Mouse (Mus musculus): ENCODE results near the gene Edem3. TPM values are rescaled to one million over a fixed set of nuclear protein-coding genes. Genes with fewer than 3 reads are reported as not detected.
A peak's percentile ranks its signal among the peaks of the same experiment; 100 is the strongest.
"Not testable (repeated sequence)": the region's sequence is repeated elsewhere in the genome, so short reads cannot be mapped to it uniquely, and the experiment has no call there.

The Edem3 gene
- polyA plus RNA-seq, 1 experiment, result 0.64 TPM

DNA sequence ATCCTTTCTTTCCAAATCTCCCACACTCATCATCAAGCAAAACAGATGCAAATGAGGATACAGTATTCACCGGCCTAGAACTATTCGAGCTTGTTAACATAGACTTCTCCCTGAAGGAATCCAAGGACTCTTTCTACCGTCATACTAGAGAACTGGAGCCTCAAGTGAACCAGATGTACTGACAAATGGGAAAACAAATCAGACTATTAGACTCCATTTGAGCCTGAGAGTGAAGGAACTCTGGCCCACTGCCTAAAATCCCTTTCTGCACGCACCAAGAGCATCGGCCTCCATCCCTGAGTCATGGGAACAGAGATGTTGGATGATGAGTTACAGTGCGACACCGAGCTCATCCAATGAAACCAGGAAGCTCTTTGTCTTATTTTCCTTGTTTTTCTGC is 69.9 kb downstream of the Edem3 start:
- H3K36me3 ChIP-seq (replicated peaks; ENCODE audit: low read length), result peaks cover 5% of the 10 kb centered on the region
- H3K27me3 ChIP-seq (replicated peaks), result no peaks in the 10 kb centered on the region
- peaks cover 3% of the 10 kb centered on the region; the same call in 1 of the 2 replicates for H3K9me3 ChIP-seq
- H3K4me3 ChIP-seq (replicated peaks), result no peak overlapping the region
- no peak for TF ChIP-seq GATA1 (IDR thresholded peaks at IDR 0.05; ENCODE audit: borderline replicate concordance, low read length)
- TF ChIP-seq FLI1 (IDR thresholded peaks at IDR 0.05; ENCODE audit: low read length), result no peak
- no peaks in the 10 kb centered on the region for H3K4me1 ChIP-seq

DNA sequence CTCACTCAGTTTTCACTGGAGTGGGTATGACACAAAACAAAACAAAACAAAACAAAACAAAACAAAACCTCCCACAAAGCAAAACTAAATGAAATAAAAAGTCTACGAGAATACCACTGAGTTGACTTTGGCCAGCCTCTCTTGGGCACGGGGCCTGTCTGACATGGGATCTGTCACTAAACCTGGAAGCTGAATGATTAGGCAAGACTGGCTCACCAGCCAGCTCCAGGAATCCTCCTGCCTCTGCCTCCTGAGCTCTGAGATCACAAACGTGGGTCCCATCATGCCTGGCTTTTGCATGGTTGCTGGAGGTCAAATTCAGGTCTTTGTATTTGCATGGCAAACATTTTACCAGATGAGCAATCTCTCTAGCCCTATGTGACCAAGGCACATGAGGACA is 76.6 kb downstream of the Edem3 start:
- Histone ChIP-seq H3K4me1 (no peaks in the 10 kb centered on the region), H3K27me3 (replicated peaks) (no peaks in the 10 kb centered on the region), H3K4me3 (replicated peaks) (no peak overlapping the region), H3K9me3 (peaks cover 3% of the 10 kb centered on the region; the same call in 1 of the 2 replicates), H3K36me3 (replicated peaks; ENCODE audit: low read length) (no peaks in the 10 kb centered on the region)
- no peak for TF ChIP-seq GATA1 (IDR thresholded peaks at IDR 0.05; ENCODE audit: borderline replicate concordance, low read length)
- no peak for TF ChIP-seq FLI1 (IDR thresholded peaks at IDR 0.05; ENCODE audit: low read length)

DNA sequence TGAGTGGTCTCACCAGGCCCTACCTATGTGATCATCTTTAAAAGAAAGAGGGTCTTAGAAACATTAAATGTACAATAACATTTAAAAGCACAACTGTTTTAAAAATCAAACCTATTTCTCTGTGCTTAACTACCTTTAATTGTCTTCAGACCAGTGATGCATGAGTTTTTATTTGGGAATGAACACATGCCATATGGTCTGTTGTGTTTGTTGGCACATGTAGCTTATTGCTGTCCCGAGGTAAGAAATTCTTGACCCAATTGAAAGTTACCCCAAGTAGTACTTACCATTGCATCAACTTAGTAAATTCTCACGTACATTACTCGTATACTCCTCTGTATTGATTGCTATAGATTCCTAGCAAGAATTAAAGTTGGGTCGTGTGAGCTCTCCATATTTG is 80.1 kb downstream of the Edem3 start:
- TF ChIP-seq GATA1 (IDR thresholded peaks at IDR 0.05; ENCODE audit: borderline replicate concordance, low read length), result no peak
- TF ChIP-seq FLI1 (IDR thresholded peaks at IDR 0.05; ENCODE audit: low read length), result no peak
- H3K9me3 ChIP-seq, result peaks cover 5% of the 10 kb centered on the region
- H3K36me3 ChIP-seq (replicated peaks; ENCODE audit: low read length), result no peaks in the 10 kb centered on the region
- H3K4me3 ChIP-seq (replicated peaks), result no peak overlapping the region
- H3K4me1 ChIP-seq, result no peaks in the 10 kb centered on the region
- H3K27me3 ChIP-seq (replicated peaks), result no peaks in the 10 kb centered on the region

DNA sequence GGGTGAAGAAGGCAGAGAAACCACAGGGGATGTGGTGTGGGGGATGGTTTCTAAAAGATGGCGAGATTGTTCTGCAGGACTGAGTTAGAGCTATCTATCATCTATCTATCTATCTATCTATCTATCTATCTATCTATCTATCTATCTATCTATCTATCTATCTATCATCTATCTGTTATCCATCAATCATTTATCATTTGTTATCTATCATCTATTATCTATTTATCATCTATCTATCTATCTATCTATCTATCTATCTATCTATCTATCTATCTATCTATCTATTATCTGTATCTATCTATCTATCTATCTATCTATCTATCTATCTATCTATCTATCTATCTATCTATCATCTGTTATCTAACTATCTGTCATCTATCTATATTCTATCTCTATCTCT is 85.2 kb downstream of the Edem3 start:
- not testable (repeated sequence) for H3K4me1 ChIP-seq; H3K36me3 ChIP-seq (replicated peaks; ENCODE audit: low read length); H3K9me3 ChIP-seq; H3K4me3 ChIP-seq (replicated peaks); H3K27me3 ChIP-seq (replicated peaks)
- peak; percentile 51; the same call in 1 of the 3 replicates for TF ChIP-seq GATA1 (IDR thresholded peaks at IDR 0.05; ENCODE audit: borderline replicate concordance, low read length)

DNA sequence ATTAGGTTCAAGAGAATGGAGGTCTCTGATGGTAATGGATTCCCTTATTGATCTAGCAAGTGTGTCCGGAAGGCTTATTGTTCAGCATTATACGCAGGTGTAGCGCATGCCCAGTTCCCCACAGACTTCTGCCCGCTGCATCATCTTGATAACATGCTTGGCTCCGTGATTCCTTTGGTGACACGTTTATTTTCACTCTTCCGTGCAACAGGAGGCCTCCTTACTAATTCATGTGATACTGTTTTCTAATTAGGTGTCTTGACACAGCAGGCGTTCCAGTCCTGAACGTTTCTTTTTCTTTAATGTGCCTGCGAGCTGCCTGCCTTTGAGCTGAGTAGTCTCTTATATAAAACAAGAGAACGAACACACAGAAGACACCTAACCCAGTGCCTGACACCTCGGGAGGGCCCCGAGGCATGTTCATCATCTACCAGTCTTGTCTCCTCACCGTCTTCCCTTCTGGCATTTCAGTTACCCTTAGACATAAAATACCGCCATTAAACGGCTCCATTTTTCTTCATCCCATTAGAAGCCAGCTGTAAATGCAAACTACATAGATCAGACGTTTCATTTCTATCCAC is 90.2 kb downstream of the Edem3 start:
- H3K4me1 ChIP-seq, result no peaks in the 10 kb centered on the region
- H3K9me3 ChIP-seq, result peaks cover 19% of the 10 kb centered on the region
- TF ChIP-seq GATA1 (IDR thresholded peaks at IDR 0.05; ENCODE audit: borderline replicate concordance, low read length), result no peak
- no peak for TF ChIP-seq FLI1 (IDR thresholded peaks at IDR 0.05; ENCODE audit: low read length)
- H3K36me3 ChIP-seq (replicated peaks; ENCODE audit: low read length), result no peaks in the 10 kb centered on the region
- peaks cover 5% of the 10 kb centered on the region for H3K27me3 ChIP-seq (replicated peaks)
- H3K4me3 ChIP-seq (replicated peaks), result no peak overlapping the region

DNA sequence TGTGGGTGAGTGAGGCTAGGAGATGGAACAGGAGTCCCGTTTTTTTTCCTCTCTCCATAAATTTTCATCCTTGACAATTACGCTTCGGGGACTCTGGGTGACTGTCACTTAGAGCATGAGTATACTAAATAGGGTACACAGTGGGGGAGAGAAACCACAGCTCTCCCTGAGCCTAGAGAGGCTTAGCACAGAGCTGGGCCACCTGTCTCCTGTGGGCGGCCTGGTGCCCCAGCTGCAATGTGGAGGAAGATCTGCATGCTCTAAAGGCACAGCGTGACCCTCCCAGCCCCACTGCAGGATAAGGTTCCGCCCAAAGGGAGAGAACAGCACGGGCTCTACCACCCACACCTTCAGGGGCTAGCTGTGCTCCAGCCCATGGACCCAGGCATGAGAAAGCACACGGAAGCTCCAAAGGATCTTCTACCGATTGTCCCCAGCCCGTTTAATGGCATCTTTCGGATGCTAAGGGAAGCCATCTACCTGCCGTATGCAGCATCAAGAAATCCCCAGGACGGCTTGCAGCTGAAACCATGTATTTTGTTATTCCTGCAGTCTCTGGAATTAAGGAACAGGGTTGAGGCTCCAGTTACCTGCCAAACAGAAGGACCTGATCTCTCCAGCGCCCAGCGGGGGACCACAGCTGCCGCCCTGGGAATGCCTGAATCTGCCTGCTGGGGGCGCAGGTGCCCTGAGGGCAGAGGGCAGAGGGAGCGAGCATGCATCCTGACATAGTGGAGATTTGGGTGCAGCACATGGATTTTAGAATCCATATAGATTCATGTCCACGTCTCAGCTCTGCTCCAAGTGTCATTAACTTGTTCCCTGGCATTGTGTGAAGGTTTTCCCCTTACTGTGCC is 91.0 kb downstream of the Edem3 start:
- peaks cover 19% of the 10 kb centered on the region for H3K9me3 ChIP-seq
- no peak overlapping the region for H3K4me3 ChIP-seq (replicated peaks)
- H3K4me1 ChIP-seq, result no peaks in the 10 kb centered on the region
- TF ChIP-seq GATA1 (IDR thresholded peaks at IDR 0.05; ENCODE audit: borderline replicate concordance, low read length), result no peak
- TF ChIP-seq FLI1 (IDR thresholded peaks at IDR 0.05; ENCODE audit: low read length), result no peak
- H3K27me3 ChIP-seq (replicated peaks), result peaks cover 5% of the 10 kb centered on the region
- H3K36me3 ChIP-seq (replicated peaks; ENCODE audit: low read length), result no peaks in the 10 kb centered on the region

DNA sequence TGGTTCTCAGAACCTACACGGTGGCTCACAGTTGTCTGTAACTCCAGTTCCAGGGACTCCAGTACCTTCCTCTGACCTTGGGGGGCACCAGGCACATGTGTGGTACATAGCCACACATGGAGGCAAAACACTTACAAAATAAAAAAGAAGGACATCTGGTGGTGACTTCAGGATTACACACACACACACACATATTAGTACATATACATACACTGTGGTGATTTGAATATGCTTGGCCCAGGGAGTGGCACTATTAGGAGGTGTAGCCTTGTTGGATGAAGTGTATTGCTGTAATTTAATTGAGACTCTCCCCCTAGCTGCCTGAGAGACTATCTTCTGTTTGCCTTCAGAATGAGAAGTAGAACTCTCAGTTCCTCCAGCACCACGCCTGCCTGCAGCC is 93.1 kb downstream of the Edem3 start:
- no peaks in the 10 kb centered on the region for H3K36me3 ChIP-seq (replicated peaks; ENCODE audit: low read length)
- TF ChIP-seq GATA1 (IDR thresholded peaks at IDR 0.05; ENCODE audit: borderline replicate concordance, low read length), result no peak
- TF ChIP-seq FLI1 (IDR thresholded peaks at IDR 0.05; ENCODE audit: low read length), result no peak
- H3K4me3 ChIP-seq (replicated peaks), result no peak overlapping the region
- peaks cover 19% of the 10 kb centered on the region for H3K9me3 ChIP-seq
- H3K27me3 ChIP-seq (replicated peaks), result peaks cover 3% of the 10 kb centered on the region
- H3K4me1 ChIP-seq, result no peaks in the 10 kb centered on the region

DNA sequence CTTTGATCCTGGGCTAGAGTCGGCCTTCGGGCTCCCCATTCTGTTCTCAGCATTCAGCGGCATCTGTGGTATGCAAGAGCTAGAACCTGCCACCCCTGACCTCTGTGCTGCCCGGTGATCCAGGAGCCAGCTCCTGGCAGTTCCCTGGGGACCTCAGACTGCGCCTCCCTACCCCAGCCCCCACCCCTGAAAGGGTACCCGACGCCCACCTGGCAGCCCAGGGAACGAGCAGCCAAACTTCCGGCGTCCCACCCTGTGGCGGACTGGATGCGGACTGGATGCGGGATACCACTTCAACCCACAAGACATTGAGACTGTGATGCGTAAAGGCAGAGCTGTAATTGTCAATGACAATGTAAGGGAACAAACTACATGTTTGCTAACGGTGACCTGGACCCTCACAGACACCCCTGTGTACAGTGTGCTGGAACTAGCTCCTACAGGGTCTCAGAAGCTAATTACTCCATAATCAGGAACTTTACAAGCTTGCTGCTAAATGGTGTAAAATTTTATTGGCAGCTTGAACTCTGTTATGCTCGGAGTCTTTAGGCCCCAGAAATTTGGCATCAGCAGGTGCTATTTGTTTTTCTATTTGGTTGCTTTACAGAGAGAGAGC is 94.9 kb downstream of the Edem3 start:
- TF ChIP-seq GATA1 (IDR thresholded peaks at IDR 0.05; ENCODE audit: borderline replicate concordance, low read length) (no peak), FLI1 (IDR thresholded peaks at IDR 0.05; ENCODE audit: low read length) (no peak)
- Histone ChIP-seq H3K36me3 (replicated peaks; ENCODE audit: low read length) (no peaks in the 10 kb centered on the region), H3K4me3 (replicated peaks) (no peak overlapping the region), H3K9me3 (peaks cover 19% of the 10 kb centered on the region), H3K4me1 (no peaks in the 10 kb centered on the region; the same call in 1 of the 2 replicates), H3K27me3 (replicated peaks) (peaks cover 3% of the 10 kb centered on the region)

DNA sequence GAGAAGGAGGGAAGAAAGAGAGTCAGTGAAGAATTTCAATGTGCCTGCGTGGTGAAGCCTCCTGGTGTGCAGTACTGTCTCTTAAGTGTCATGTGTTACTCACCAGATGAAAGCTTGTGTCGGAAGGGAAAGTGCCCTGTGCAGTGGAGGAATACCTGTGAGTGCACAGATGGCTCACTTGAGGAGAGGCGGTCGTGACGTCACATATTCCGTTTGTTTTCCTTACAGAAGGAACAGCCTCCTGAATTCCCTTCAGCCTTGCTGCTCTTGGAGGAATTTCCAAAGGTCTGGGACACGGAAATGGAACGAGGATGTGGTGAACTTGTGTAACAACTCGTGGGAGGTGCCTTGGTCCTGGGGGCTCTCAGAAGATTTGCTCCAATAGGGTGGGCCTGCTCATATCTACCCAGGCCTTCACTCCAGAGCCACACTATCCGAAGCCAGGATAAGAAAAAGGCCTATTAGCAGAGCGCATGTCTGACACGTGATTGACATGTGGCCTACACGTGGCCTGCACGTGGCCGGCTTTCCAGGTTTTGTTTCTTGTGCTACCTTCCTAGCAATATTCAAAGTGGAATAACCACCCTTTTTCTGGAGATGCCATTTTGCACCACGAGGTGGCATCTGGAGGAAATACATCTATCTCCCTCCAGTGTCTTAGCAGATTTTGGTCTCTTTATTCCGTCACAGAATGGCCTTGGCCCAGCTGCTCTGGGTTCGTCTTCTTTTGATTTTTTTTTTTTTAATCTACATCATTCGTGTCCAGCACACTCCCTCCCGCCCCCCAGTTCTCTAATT is 96.1 kb downstream of the Edem3 start:
- Histone ChIP-seq H3K36me3 (replicated peaks; ENCODE audit: low read length) (no peaks in the 10 kb centered on the region), H3K4me3 (replicated peaks) (no peak overlapping the region), H3K4me1 (no peaks in the 10 kb centered on the region; the same call in 1 of the 2 replicates), H3K9me3 (peaks cover 19% of the 10 kb centered on the region), H3K27me3 (replicated peaks) (no peaks in the 10 kb centered on the region)
- TF ChIP-seq GATA1 (IDR thresholded peaks at IDR 0.05; ENCODE audit: borderline replicate concordance, low read length) (no peak), FLI1 (IDR thresholded peaks at IDR 0.05; ENCODE audit: low read length) (no peak)
